Mouse (Mus musculus): ENCODE results near the gene Tst.

- no peak for TF ChIP-seq CTCF (IDR thresholded peaks at IDR 0.05; ENCODE audit: low read depth)
- no peak for TF ChIP-seq EP300 (IDR thresholded peaks at IDR 0.05; ENCODE audit: low read depth)
These were observed 36.5 kb upstream of the Tst start for GRCm38 (mm10) chr15:78442231-78442630.
